Mouse (Mus musculus): ENCODE measurements at regions not wholly inside any gene's neighbourhood (a gene's known extent, or its start where the extent isn't known, plus 50 kb on each side); places are given as distances from the start of the nearest gene placed in this dataset.

- no peak for DNase-seq
Measured at GRCm38 (mm10) chr5:106172162-106172561, 285.8 kb downstream of the Barhl2 start.

GRCm38 (mm10) chr5:106170405-106170804, 287.6 kb downstream of the Barhl2 start:
- no peak for DNase-seq

DNA sequence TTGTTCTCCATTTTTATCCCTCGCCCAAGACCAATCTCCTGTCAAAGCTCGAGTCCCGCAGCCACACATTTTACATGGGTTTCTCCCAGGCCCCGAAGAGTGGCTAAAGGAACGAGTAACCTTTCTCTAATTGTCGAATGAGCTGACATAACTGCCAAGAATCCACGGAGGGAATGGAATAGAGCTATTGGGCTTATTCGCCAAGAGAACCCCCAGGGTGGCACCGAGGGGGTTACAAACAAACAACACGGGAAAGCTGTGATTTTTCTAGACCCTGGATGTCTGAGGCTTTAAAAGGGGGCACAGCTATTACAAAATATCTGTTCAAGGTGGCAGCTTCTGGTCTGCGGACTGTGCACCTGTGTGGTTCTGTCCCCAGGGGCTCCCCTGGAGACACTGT, 290.4 kb downstream of the Barhl2 start:
- no peak for DNase-seq

DNA sequence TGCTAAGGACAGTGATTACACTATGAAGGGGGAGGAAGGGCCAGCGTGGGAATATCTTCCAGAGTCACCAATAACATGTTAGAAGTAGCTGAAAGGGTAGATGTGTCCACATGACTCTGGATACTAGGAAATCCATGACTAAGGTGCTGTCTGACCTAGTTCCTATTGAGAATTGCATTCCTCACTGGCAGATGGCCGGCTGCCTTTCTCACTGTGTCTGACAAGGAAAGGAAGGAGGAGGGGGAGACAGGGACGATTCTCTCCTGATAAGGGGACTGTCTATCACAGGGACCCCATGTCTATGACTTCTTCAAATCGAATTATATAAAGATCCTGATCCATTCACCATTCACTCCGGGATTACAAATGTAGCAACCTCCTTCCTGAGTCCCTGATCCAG, 289.9 kb downstream of the Zfp326 start:
- no peak for DNase-seq

DNA sequence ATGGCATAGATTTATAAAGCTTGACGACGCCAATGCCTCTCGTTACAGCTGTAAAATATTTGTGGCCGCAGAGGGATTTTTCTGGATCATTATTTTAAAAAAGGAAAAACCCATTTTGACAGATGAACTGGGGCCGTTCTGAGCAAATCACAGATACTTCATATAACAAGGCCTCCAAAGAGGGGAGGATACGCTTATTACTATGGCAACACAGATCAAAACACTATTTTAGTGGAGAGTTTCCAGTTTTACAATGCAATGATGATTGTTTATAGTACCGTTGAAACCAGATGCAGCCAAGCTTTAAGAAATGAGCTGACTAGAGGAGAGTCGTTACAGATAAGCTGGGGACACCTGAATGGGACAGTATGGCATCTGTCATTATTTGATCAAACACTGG, 287.8 kb downstream of the Zfp326 start:
- DNase-seq = no peak

- no peak for DNase-seq
Measured at GRCm38 (mm10) chr5:106162981-106163653, 286.8 kb downstream of the Zfp326 start.

GRCm38 (mm10) chr5:106139109-106139508, 262.7 kb downstream of the Zfp326 start:
- no peak for DNase-seq

DNA sequence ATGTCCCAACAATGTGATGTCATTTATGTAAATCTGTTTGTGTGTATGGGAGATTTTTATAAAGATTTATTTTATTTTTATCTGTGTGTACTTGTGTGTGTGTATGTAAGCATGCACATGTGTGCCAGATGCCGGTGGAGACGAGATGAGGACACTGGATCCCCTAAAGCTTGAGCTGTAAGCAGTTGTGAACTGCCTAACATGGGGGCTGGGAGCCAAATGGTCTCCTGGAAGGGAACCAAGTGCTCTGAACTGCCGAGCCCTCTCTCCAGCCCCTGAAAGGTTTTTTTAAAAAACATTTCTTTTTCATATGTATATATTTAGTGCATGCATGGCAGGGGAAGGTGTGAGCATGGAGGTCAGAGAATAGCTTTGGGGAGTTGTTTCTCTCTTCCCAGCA, 246.6 kb downstream of the Zfp326 start:
- no peak for DNase-seq

GRCm38 (mm10) chr5:106119584-106119983, 243.2 kb downstream of the Zfp326 start:
- DNase-seq = peak in 1 of 2 experiments; percentile 47

DNA sequence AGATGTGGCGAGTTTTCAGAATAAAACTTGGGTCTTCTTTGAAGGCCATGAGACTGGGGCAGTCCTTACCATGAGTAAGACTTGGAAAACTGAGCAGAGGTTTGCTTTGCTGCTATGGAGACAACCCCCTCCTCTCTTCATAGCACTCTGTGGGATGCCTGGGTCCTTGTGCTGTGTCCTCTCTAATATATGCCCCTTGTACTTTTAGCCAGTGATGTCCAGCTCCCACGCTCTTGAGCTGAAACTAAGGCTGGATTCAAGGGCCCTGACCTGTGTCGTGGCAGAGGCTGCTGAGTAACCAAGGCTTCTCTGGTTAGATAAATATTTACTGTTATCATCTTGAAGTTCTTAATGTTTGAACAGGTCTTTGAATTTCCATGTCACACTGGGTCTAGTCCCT, 236.8 kb downstream of the Zfp326 start:
- DNase-seq = no peak

DNA sequence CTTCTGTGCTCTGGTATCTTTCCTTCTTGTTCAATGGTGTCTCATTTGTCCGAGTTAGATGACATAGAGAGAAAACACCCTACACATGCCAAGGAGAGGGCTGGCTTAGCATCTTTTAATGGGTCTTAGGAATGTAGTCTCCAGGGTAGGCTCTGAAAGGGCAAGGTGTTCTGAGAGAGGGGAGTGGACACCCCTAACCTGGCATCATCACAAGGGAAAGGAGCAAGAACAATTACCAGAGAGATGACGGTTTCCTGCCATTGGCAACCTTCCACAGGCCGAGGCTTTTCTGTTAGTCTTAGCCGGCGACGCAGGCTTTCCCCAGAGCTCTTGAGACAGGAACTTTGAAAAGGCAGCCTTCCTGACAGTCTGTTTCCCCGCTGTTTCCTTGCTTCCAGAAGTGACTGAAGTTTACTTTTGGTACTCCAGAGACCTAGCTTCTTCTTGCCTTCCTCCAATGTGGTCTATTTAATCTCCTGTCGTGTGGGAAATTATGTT, 232.2 kb downstream of the Zfp326 start:
- peak; percentile 26 to 43 for DNase-seq

GRCm38 (mm10) chr5:106102255-106102654, 225.9 kb downstream of the Zfp326 start:
- no peak for DNase-seq

DNA sequence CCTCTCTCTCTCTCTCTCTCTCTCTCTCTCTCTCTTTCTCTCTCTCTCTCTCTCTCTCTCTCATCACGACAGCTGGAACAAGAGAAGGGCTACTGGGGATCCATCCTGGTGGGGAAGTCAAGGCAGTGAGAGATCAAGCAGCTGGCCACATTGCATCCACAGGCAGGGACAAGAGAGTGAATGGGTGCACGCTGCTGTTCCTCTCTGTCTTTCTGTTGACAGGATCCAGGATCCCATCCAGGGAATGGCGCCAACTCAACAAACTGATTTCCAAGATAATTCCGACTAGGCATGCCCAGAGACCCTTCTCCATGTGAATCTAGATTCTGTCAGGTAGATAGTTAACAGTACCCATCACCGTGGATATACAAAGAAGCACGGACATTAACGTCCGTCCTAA, 222.5 kb downstream of the Zfp326 start:
- DNase-seq = peak; percentile 19 to 38

DNA sequence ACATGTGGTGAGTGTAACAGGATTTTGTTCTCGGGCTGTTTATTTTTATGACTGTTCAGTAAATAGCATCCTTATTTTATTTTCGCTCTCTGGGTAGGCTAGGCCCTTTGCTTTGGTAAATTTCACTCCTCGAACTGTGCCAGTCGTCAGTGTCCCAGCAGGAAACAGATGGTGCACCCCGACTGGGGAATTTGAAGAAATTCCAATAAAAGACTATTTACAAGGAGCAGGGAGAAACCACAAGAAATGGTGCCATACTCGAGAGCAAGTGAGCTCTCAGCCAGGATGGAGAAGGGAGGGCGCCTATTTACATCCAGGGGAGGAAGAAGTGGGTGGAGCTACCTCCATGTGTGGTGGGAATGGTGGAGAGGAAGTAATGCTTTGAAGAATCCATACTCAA, 213.0 kb downstream of the Zfp326 start:
- DNase-seq = no peak

GRCm38 (mm10) chr5:106088478-106089185, 212.3 kb downstream of the Zfp326 start:
- DNase-seq = no peak

- no peak for DNase-seq
Measured at GRCm38 (mm10) chr5:106083786-106084185, 207.4 kb downstream of the Zfp326 start.

GRCm38 (mm10) chr5:106082891-106083290, 206.5 kb downstream of the Zfp326 start:
- DNase-seq = no peak

GRCm38 (mm10) chr5:106067124-106067551, 190.8 kb downstream of the Zfp326 start:
- DNase-seq = no peak

DNA sequence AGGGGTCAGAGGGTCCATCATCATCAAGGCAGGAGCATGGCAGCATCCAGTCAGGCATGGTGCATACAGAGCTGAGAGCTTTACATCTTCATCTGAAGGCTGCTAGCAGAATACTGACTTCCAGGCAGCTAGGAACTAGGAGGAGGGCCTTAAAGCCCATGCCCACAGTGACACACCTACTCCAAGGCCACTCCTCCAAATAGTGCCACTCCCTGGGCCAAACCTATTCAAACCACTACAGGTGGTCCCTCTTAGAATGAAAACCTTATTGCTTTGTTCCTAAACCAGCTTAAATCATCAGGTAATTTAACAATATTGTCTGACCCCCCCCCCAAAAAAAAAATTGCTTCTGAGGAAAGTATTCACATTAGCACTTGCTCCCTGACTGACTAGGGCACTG, 190.3 kb downstream of the Zfp326 start:
- no peak for DNase-seq

DNA sequence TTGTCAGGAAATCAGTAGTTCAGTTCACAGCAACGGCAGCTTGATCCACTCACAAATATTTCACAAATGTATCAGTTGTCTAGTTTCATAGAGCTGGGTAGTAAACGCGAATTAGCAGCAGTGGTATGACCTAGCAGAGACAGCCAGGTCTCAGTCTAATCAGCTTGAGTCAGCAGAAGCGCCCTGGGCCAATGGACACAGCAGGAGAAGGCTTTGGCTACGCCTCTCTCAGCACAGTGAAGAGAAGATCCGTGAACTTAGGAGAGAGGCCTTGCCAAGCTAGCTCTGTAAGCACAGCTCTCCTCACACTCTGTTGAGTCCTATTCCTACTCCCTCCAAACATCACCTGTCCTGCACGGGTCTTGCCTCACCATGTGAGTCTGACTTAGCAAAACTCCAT, 188.0 kb downstream of the Zfp326 start:
- no peak for DNase-seq

DNA sequence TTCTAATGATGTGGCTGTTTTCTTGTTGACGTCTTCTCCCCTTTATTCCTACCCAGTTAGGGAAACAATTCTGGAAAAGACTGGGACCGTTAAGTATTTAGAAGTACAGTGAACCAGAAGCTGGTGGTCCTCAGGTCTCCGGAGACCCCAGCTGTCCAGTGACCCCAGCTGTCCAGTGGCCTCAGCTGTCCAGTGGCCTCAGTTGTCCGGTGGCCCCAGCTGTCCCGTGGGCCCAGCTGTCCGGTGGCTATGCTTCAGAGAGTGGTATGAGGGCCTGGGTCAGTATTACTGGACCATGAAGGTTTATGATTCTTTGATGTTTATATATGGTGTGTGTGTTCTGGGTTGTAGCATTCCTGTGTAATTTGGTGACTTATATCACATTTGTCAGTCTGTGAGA, 186.6 kb downstream of the Zfp326 start:
- no peak for DNase-seq

- no peak for DNase-seq
Measured at GRCm38 (mm10) chr5:106056631-106057030, 180.3 kb downstream of the Zfp326 start.

DNA sequence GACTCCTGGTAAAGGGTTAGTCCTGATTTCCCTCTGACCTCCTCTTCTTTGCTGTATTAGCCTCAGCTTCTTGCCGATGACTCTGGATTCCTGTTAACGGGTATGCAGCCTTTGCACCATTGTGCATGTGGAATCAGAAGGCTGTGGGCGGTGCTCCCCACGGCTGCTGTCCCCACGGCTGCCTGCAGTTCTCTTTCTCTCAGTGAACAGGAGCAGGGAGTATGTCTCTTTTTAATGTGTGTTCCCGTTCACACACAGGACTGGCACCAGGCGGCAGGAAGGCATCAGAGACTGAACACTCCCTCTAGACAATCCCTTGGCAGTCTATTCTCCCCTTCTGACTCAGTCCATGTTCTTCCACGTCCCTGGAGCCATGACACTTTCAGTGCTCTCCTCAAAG, 178.9 kb downstream of the Zfp326 start:
- no peak for DNase-seq

DNA sequence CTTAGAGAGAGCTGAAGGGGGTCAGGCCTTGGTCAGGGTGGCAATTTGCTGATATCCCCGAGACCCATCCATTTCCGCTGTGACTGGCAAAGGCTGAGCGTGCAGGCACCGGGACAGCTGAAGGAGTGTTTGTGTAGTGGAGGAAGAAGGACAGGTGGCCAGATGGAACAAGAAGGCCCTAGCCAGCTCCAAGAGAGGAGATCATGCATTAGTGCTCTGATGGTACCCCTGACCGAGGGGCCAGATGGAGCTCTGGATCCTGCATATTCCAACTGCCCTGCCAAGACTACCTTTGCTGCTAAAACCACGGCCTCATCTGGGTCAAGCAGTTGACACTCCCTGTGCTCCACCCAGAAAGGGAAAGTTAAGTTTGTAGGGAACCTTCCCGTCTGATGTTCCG, 174.7 kb downstream of the Zfp326 start:
- no peak for DNase-seq
